Mouse (Mus musculus) embryonic facial prominence, embryonic 13.5 days (tissue): ENCODE results near the gene Gm8180. TPM values are rescaled to one million over a fixed set of nuclear protein-coding genes. Genes with fewer than 3 reads are reported as not detected.

Experiments used
- polyA plus RNA-seq: library from polyadenylated mRNA; unstranded; fragments of >200 nt; fragmentation: Nextera tagmentation; extraction: Ambion mirVana; gene quantifications from 2 replicates; pipeline ENCODE4 v1.2.1, GENCODE M21; 2015

Gm8180 gene
- polyA plus RNA-seq, 1 experiment from 2014 or later, result not detected

Other genes starting within 250 kb of the Gm8180 start
- not detected in 2 replicates for gene Gm5799, start 241.2 kb downstream of the Gm8180 start, polyA plus RNA-seq
- not detected in 2 replicates for gene Gm17654, start 205.6 kb downstream of the Gm8180 start, polyA plus RNA-seq
- not detected in 2 replicates for gene Gm10375, start 176.7 kb downstream of the Gm8180 start, polyA plus RNA-seq
- gene Gm8165, start 107.5 kb downstream of the Gm8180 start, polyA plus RNA-seq, result not detected in 2 replicates
- gene Gm7324, start 86.9 kb downstream of the Gm8180 start, polyA plus RNA-seq, result 1.3 and 2.0 TPM in 2 replicates
- not detected in 2 replicates for gene Gm16506, start 57.3 kb downstream of the Gm8180 start, polyA plus RNA-seq
- not detected in 2 replicates for gene Gm6526, start 36.9 kb downstream of the Gm8180 start, polyA plus RNA-seq
- not detected in 2 replicates for gene Ear1, start 90.8 kb upstream of the Gm8180 start, polyA plus RNA-seq
- gene Ear10, start 138.8 kb upstream of the Gm8180 start, polyA plus RNA-seq, result not detected in 2 replicates
- gene Gm8113, start 140.6 kb upstream of the Gm8180 start, polyA plus RNA-seq, result 7.3 and 7.4 TPM in 2 replicates
- gene Ang5, start 172.3 kb upstream of the Gm8180 start, polyA plus RNA-seq, result not detected in 2 replicates
- not detected in 2 replicates for gene Ang6, start 217.5 kb upstream of the Gm8180 start, polyA plus RNA-seq